Mouse (Mus musculus): ENCODE results near the gene Gcsh.

DNA sequence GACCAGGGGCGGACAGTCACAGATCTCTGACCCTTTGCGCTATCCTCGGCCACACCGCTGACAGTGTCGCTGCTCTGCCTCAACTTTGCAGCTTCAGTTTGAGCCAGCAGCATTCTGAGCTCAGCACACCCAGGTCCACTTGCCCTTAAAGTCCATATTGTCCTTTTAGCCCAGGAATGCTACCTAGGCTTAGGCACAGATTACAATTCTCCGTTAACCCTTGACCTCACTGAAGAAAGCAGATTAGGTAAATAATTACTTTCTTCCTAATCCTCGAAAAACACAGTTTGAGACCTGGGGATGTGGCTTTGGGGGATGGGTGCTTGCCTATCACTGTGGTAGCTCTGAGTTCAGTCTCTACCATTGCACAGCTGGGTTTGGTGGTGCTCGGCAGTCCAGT, 2.1 kb downstream of the Gcsh start:
- TF ChIP-seq CTCF (IDR thresholded peaks at IDR 0.05; ENCODE audit: extremely low read depth, insufficient read depth, insufficient read length, insufficient replicate concordance): no peak
- no peak for TF ChIP-seq POLR2A (IDR thresholded peaks at IDR 0.05; ENCODE audit: low read depth, low read length)

Data from spleen, adult 2 months (tissue).